In the genomic region with DNA sequence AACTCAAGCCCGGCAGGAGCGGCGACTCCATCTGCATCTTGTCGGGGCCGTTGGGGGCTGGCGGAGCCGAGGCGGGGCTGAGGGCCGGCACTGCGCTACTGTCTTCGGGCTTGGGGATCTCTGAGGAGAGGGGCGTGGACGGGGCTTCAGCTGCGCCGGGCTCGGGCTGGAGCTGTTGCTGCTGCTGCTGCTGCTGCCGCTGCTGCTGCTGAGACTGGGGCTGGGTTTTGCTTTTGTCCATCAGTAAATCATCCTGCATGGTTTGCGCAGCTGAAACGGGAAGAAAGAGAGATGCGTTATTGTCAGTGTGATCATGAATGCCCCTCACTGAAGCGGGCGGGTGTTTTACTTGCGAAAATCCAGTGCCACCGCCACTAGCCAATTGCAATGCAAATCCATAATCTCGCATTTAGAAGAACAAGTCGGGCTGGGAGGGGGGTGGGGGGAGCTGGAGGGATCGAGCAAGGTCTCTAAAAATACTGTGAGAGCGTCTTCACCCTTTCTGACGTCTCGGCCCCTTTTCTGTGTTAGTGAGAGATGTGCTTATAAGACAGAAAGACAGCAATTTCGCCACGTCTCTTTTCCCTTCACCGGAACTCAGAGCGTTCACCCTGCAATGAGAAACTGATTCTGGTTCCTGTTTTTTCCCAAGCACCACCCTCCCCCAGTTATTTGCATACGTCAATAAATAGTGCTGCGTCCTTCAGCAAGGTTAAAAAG, we compare ENCODE assay signal across 8 mouse cellular contexts. TPM values are rescaled to one million over a fixed set of nuclear protein-coding genes. Genes with fewer than 3 reads are reported as not detected.
A peak's percentile ranks its signal among the peaks of the same experiment; 100 is the strongest.
DNase-seq lines count a peak whose midpoint lies in the region; ATAC-seq and TF ChIP-seq lines count a peak whose summit lies in the region.

No protein-coding gene starts in this region.

- no peak for TF ChIP-seq CTCF in kidney, postnatal 0 days (IDR thresholded peaks at IDR 0.05; ENCODE audit: low read depth)

- peak overlapping the region; percentile 65 for H3K9ac ChIP-seq in embryonic facial prominence, embryonic 14.5 days (ENCODE audit: low read depth, low read length)
- H3K9ac ChIP-seq in heart, embryonic 12.5 days = peak overlapping the region; percentile 94
- H3K9ac ChIP-seq in kidney, postnatal 0 days (ENCODE audit: low read depth, low read length) = peak overlapping the region; percentile 69
- peak overlapping the region; percentile 72 for H3K9ac ChIP-seq in liver, embryonic 12.5 days

- 1% methylated on average over 35 of the region's 36 CpGs for WGBS in embryonic facial prominence, embryonic 14.5 days
- WGBS in heart, embryonic 12.5 days = under 1% methylated on average over 36 of the region's 36 CpGs
- WGBS in kidney, postnatal 0 days = under 1% methylated on average over 36 of the region's 36 CpGs
- 0% methylated on average over 36 of the region's 36 CpGs for WGBS in liver, embryonic 12.5 days (ENCODE audit: insufficient replicate concordance)

- H3K4me3 ChIP-seq in embryonic facial prominence, embryonic 14.5 days (ENCODE audit: low read depth, low read length) = peak overlapping the region; percentile 68
- H3K4me3 ChIP-seq in heart, embryonic 12.5 days = peak overlapping the region; percentile 80
- H3K4me3 ChIP-seq in kidney, postnatal 0 days (replicated peaks; ENCODE audit: low read depth, low read length) = peak overlapping the region; percentile 72
- H3K4me3 ChIP-seq in liver, embryonic 12.5 days = peak overlapping the region; percentile 70

- peaks cover 8% of the 10 kb centered on the region for H3K4me1 ChIP-seq in embryonic facial prominence, embryonic 14.5 days (ENCODE audit: control insufficient read depth, insufficient read depth, low read length)
- H3K4me1 ChIP-seq in heart, embryonic 12.5 days (replicated peaks) = peaks cover 13% of the 10 kb centered on the region
- H3K4me1 ChIP-seq in kidney, postnatal 0 days (replicated peaks; ENCODE audit: insufficient read depth, low read length) = 0 out of 2 replicates have a peak, but pooled peaks cover 9% of the 10 kb centered on the region
- peaks cover 62% of the 10 kb centered on the region for H3K4me1 ChIP-seq in liver, embryonic 12.5 days

- peak overlapping the region; percentile 100 for H3K4me2 ChIP-seq in embryonic facial prominence, embryonic 14.5 days (ENCODE audit: low read depth, low read length)
- peak overlapping the region; percentile 95 for H3K4me2 ChIP-seq in heart, embryonic 12.5 days
- peak overlapping the region; percentile 100 for H3K4me2 ChIP-seq in kidney, postnatal 0 days (ENCODE audit: low read length)
- H3K4me2 ChIP-seq in liver, embryonic 12.5 days = peak overlapping the region; percentile 99

- no peaks in the 10 kb centered on the region for H3K36me3 ChIP-seq in embryonic facial prominence, embryonic 14.5 days (ENCODE audit: control insufficient read depth, insufficient read depth, low read length)
- H3K36me3 ChIP-seq in heart, embryonic 12.5 days = peaks cover 7% of the 10 kb centered on the region; the same call in 1 of the 2 replicates
- no peaks in the 10 kb centered on the region for H3K36me3 ChIP-seq in kidney, postnatal 0 days (ENCODE audit: insufficient read depth, low read length)
- H3K36me3 ChIP-seq in liver, embryonic 12.5 days = peaks cover 4% of the 10 kb centered on the region; the same call in 1 of the 2 replicates

- peaks cover 38% of the 10 kb centered on the region for H3K27me3 ChIP-seq in embryonic facial prominence, embryonic 14.5 days (replicated peaks; ENCODE audit: control insufficient read depth, insufficient read depth, low read length)
- no peaks in the 10 kb centered on the region for H3K27me3 ChIP-seq in heart, embryonic 12.5 days (replicated peaks)
- no peaks in the 10 kb centered on the region for H3K27me3 ChIP-seq in kidney, postnatal 0 days (ENCODE audit: insufficient read depth, low read length)
- peaks cover 52% of the 10 kb centered on the region for H3K27me3 ChIP-seq in liver, embryonic 12.5 days (replicated peaks)

- H3K27ac ChIP-seq in embryonic facial prominence, embryonic 14.5 days (replicated peaks; ENCODE audit: low read depth, low read length) = peak overlapping the region; percentile 64
- H3K27ac ChIP-seq in heart, embryonic 12.5 days (ENCODE audit: poor library complexity, severe bottlenecking) = peak overlapping the region; percentile 87
- peak overlapping the region; percentile 91 for H3K27ac ChIP-seq in kidney, postnatal 0 days
- H3K27ac ChIP-seq in liver, embryonic 12.5 days = no peak overlapping the region; the same call in 1 of the 2 replicates

- peak; percentile 85 for DNase-seq in 416B (ENCODE audit: low read depth)
- peak; percentile 69 for DNase-seq in adrenal gland, postnatal 14 days
- peak; percentile 82 for DNase-seq in embryonic facial prominence, embryonic 14.5 days (ENCODE audit: low spot score)
- peak; percentile 82 for DNase-seq in kidney, postnatal 0 days (ENCODE audit: low spot score)
- peak; percentile 41 for DNase-seq in naive thymus-derived CD4-positive, alpha-beta T cell, adult 2 months (ENCODE audit: low read depth)
- peak; percentile 83 for DNase-seq in telencephalon, adult 2 months (ENCODE audit: low read depth, low spot score)

- ATAC-seq in embryonic facial prominence, embryonic 14.5 days (ENCODE audit: low read depth) = peak; percentile 81
- ATAC-seq in heart, embryonic 12.5 days (ENCODE audit: insufficient number of reproducible peaks, low FRiP score) = peak; percentile 73
- ATAC-seq in kidney, postnatal 0 days (replicated peaks; ENCODE audit: low FRiP score, low read depth) = peak; percentile 55
- peak; percentile 30; the same call in 1 of the 2 replicates for ATAC-seq in liver, embryonic 12.5 days

- H3K9me3 ChIP-seq in embryonic facial prominence, embryonic 14.5 days (ENCODE audit: control insufficient read depth, low read length) = no peaks in the 10 kb centered on the region
- no peaks in the 10 kb centered on the region for H3K9me3 ChIP-seq in heart, embryonic 12.5 days (replicated peaks)
- H3K9me3 ChIP-seq in kidney, postnatal 0 days (replicated peaks; ENCODE audit: low read length) = no peaks in the 10 kb centered on the region
- H3K9me3 ChIP-seq in liver, embryonic 12.5 days (replicated peaks) = no peaks in the 10 kb centered on the region

RNA-seq across cellular contexts. Expression of a gene that starts 32.5 kb away (rescaled TPM):
- 143 TPM in 2 replicates for total RNA-seq in adrenal gland, postnatal 14 days (2021)
- polyA plus RNA-seq in embryonic facial prominence, embryonic 14.5 days (2014; fragmentation: Nextera tagmentation; extraction: Ambion mirVana) = 96.0 and 102 TPM in 2 replicates
- polyA plus RNA-seq in heart, embryonic 12.5 days (2016; fragmentation: Nextera tagmentation; extraction: Ambion mirVana) = 101 and 103 TPM in 2 replicates
- polyA plus RNA-seq in kidney, postnatal 0 days (2015; fragmentation: Nextera tagmentation; extraction: Ambion mirVana) = 96.4 and 98.2 TPM in 2 replicates
- 159 and 164 TPM in 2 replicates for polyA plus RNA-seq in liver, embryonic 12.5 days (2016; fragmentation: Nextera tagmentation; extraction: Ambion mirVana)

RNA-seq across cellular contexts. Expression of a gene that starts 33.5 kb away (rescaled TPM):
- total RNA-seq in adrenal gland, postnatal 14 days (2021) = 15.4 and 19.3 TPM in 2 replicates
- 1.5 and 1.9 TPM in 2 replicates for polyA plus RNA-seq in embryonic facial prominence, embryonic 14.5 days (2014; fragmentation: Nextera tagmentation; extraction: Ambion mirVana)
- polyA plus RNA-seq in heart, embryonic 12.5 days (2016; fragmentation: Nextera tagmentation; extraction: Ambion mirVana) = 6.8 and 9.5 TPM in 2 replicates
- 2.1 and 2.7 TPM in 2 replicates for polyA plus RNA-seq in kidney, postnatal 0 days (2015; fragmentation: Nextera tagmentation; extraction: Ambion mirVana)
- 2.6 and 3.2 TPM in 2 replicates for polyA plus RNA-seq in liver, embryonic 12.5 days (2016; fragmentation: Nextera tagmentation; extraction: Ambion mirVana)

Comparison
In these comparisons a context has a peak if more than half of its experiments do, and no peak if none do; other contexts are left out.
1. ATAC-seq: peak in every context shown above with its lines; median percentile 81 in embryonic facial prominence, embryonic 14.5 days; 73 in heart, embryonic 12.5 days; 55 in kidney, postnatal 0 days; 30 in liver, embryonic 12.5 days.